Mouse (Mus musculus) stomach, embryonic 14.5 days (tissue): ENCODE data around the gene Olfr713. TPM values are rescaled to one million over a fixed set of nuclear protein-coding genes. Genes with fewer than 3 reads are reported as not detected.

ENCODE experiments used
- ATAC-seq: fragments of 200-750 bp; cut with Nextera tagmentation; 2 replicates; pipeline ENCODE4 v1.8.0; 2017; ENCODE audit warnings: low read depth, moderate TSS enrichment; ENCODE audit not compliant: insufficient number of reproducible peaks, insufficient read depth, low FRiP score
- H3K27ac ChIP-seq: fragments of 300-500 bp; sonication (generic); 2 replicates; pipeline ENCODE4 v1.5.1; 2014; ENCODE audit warnings: mild to moderate bottlenecking, low read length, moderate library complexity, mixed read lengths
- H3K27me3 ChIP-seq: fragments of 300-500 bp; sonication (generic); 2 replicates; pipeline ENCODE4 v1.6.1; 2014; ENCODE audit warnings: low read length, control low read depth, mixed read lengths; ENCODE audit not compliant: control insufficient read depth, insufficient read depth
- H3K36me3 ChIP-seq: fragments of 300-500 bp; sonication (generic); 2 replicates; pipeline ENCODE4 v1.6.1; 2014; ENCODE audit warnings: mild to moderate bottlenecking, control low read depth, low read length, moderate library complexity, mixed read lengths; ENCODE audit not compliant: control insufficient read depth, insufficient read depth
- H3K4me1 ChIP-seq: fragments of 300-500 bp; sonication (generic); 2 replicates; pipeline ENCODE4 v1.6.1; 2014; ENCODE audit warnings: low read length, control low read depth, mixed read lengths; ENCODE audit not compliant: control insufficient read depth, insufficient read depth
- H3K4me2 ChIP-seq: fragments of 300-500 bp; sonication (generic); replicated peaks from 2 replicates; pipeline ENCODE4 v1.6.1; 2014; ENCODE audit warnings: low read depth, low read length, control low read depth
- H3K4me3 ChIP-seq: fragments of 300-500 bp; sonication (generic); 2 replicates; pipeline ENCODE4 v1.5.1; 2014; ENCODE audit warnings: low read depth, low read length, control low read depth
- H3K9ac ChIP-seq: fragments of 300-500 bp; sonication (generic); replicated peaks from 2 replicates; pipeline ENCODE4 v1.6.1; 2014; ENCODE audit warnings: low read depth, mild to moderate bottlenecking, control low read depth, low read length, moderate library complexity, mixed read lengths
- H3K9me3 ChIP-seq: fragments of 300-500 bp; sonication (generic); 2 replicates; pipeline ENCODE4 v1.6.1; 2016; ENCODE audit warnings: low read depth, low read length, control low read depth; ENCODE audit not compliant: control insufficient read depth
- WGBS: fragments of 180-500 bp; shearing (Covaris S2); extraction: QIAGEN DNeasy Blood & Tissue Kit; methylation state at CpG from one replicate; pipeline ENCODE4 v1.1.7; 2014; 5-methylcytosine and 5-hydroxymethylcytosine counted together
- polyA plus RNA-seq: library from polyadenylated mRNA; unstranded; fragments of >200 nt; fragmentation: Nextera tagmentation; extraction: Ambion mirVana; gene quantifications from 2 replicates; pipeline ENCODE4 v1.2.1, GENCODE M21; 2014

Olfr713 gene
- polyA plus RNA-seq, result not detected in 2 replicates

DNA sequence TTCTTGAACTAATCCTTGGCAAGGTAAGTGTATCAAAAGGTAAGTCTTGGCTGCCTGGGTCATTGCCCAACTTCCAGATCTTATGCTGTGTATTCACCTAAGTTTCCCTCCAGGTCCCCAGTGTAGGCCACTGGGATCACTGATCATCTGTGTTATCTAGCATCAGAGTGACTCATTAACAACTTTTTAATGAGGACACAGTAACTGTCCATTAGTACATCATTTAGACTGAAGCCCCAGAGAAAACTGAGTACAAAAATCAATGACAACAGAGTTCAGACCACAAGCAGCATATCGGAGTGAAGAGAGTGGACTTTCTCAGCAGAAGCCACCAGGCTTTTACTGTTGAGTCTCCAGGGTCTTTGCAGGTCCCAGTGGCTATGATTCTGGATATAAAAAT, at the start of gene Olfr713:
Gene Olfr713 (plus strand): TSS at position 301 of the 400 bp plus-strand sequence.
- Histone ChIP-seq H3K27me3 (no peaks in the 10 kb centered on the region), H3K9ac (no peak within 1 kb of the TSS), H3K4me1 (no peaks in the 10 kb centered on the region), H3K4me2 (no peak within 1 kb of the TSS), H3K27ac (no peak within 1 kb of the TSS), H3K9me3 (no peaks in the 10 kb centered on the region), H3K4me3 (no peak within 1 kb of the TSS), H3K36me3 (no peaks in the 10 kb centered on the region)
- no peak for ATAC-seq
- WGBS, result 88% methylated on average over 1 of the region's 1 CpGs

DNA sequence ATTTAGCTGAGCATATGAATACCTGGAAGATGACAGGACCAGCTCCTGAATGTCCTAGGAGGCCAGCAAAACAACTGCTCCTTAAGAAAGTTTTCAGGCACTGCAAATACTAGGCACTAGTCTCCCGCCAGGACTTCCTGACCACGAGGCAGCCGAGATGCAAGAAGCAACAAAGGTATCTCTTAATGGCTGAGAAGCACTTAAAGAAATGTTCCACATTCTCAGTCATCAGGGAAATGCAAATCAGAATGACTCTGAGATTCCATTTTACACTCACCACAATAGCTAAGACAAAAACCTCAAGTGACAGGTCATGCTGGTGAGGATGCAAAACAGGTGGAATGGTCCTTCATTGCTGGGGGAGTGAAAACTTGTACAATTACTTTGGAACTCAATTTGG, 45.7 kb upstream of the Olfr713 start:
- ATAC-seq, result no peak
- Histone ChIP-seq H3K9ac (no peak overlapping the region), H3K4me1 (no peaks in the 10 kb centered on the region), H3K4me3 (no peak overlapping the region), H3K36me3 (no peaks in the 10 kb centered on the region), H3K9me3 (no peaks in the 10 kb centered on the region), H3K27ac (no peak overlapping the region), H3K4me2 (no peak overlapping the region), H3K27me3 (no peaks in the 10 kb centered on the region)
- 76% methylated on average over 3 of the region's 3 CpGs for WGBS

DNA sequence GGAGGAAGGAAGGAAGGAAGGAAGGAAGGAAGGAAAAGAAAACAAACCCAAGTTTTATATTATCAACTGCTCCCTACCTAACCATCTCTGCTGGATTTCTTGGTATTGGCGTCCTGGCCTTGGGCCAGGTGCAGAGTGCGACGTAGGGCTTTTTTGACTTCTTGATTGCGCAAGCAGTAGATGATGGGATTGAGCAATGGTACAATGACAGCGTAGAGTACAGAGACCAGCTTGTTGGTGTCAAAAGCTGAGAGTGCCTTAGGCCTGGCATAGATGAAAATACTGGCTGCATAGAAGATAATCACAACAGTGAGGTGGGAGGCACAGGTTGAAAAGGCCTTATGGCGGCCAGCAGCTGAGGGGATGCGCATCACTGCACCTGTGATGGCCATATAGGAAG, 30.2 kb upstream of the Olfr713 start:
- 89% methylated on average over 7 of the region's 7 CpGs for WGBS
- ATAC-seq, result no peak
- no peaks in the 10 kb centered on the region for H3K9me3 ChIP-seq
- H3K4me1 ChIP-seq, result no peaks in the 10 kb centered on the region
- H3K27ac ChIP-seq, result no peak overlapping the region
- no peak overlapping the region for H3K4me2 ChIP-seq
- H3K27me3 ChIP-seq, result no peaks in the 10 kb centered on the region
- H3K36me3 ChIP-seq, result no peaks in the 10 kb centered on the region
- no peak overlapping the region for H3K9ac ChIP-seq
- H3K4me3 ChIP-seq, result no peak overlapping the region

DNA sequence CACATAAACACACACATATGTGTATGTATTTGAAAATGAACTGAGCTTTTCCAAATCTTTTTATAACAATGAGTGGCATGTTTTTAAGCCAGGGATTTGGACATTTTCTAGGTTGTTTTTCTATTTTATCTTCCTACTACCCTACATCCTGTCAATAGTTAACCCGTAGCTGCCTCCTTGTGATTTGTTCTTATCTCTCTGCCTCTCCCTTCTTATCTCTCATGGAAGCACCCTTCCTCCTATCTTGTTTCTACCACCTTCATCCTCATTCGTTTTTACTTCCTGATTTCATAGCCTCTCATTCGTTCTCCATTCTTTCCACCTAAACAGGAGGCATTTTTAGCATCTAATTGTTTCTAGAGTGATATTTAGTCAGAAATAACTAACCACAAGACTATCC, 26.8 kb upstream of the Olfr713 start:
- Histone ChIP-seq H3K9me3 (no peaks in the 10 kb centered on the region), H3K4me2 (no peak overlapping the region), H3K27me3 (no peaks in the 10 kb centered on the region), H3K9ac (no peak overlapping the region), H3K36me3 (no peaks in the 10 kb centered on the region), H3K4me3 (no peak overlapping the region), H3K4me1 (no peaks in the 10 kb centered on the region), H3K27ac (no peak overlapping the region)
- ATAC-seq, result no peak
- WGBS, result 47% methylated on average over 3 of the region's 3 CpGs

DNA sequence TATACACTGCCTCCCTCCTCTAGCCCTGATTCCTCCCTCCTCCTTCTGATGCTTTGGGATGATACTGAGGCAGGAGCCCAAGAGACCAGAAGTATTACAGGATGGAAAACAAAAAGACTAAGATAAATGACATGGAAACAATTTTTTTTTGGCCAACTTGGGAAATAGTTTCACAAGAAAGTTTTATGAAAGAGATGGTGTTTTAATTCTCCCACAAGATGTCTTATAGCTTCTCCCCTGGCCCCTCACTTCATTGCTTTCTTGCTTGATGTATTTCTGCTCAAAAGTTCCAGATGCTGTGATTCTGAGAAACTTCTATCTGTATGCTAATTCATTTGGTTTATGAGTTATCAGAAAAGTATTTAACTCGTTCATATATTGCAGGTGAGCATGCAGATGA, 25.0 kb upstream of the Olfr713 start, which contains the start of gene Olfr2:
Gene Olfr2 (minus strand): TSS at position 101 of the 400 bp plus-strand sequence.
- Histone ChIP-seq H3K4me2 (no peak within 1 kb of the TSS), H3K36me3 (no peaks in the 10 kb centered on the region), H3K9me3 (no peaks in the 10 kb centered on the region), H3K9ac (no peak within 1 kb of the TSS), H3K4me3 (no peak within 1 kb of the TSS), H3K4me1 (no peaks in the 10 kb centered on the region), H3K27me3 (no peaks in the 10 kb centered on the region), H3K27ac (no peak within 1 kb of the TSS)
- 40% methylated on average over 1 of the region's 1 CpGs for WGBS
- ATAC-seq, result no peak

DNA sequence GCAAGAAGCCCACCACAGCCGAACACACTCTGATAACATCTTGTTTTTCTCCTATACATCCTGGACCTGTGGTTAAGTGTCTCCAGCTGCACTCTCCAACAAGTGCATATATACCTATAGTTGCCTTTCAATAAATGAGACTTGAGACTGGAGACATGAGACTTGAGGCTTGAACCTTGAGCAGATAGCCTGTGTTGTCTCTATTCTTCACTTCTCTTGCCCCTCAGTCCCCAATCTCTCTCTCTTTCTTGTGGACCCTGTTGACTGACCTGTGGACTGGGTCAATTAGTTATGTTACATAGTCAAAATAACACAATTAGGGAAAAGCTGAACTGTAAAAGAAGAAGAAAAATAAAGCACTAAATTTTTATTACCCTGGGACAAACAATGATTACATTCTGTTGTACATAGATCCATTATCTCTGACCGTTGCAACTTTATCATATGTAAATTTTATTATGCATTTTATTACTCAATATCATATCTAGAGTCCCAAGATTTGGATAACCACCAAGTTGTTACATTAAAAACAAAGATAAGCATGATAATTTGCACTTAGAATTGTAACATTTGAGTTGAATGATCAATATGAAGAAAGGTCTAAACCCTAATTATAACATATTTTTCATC, 9.1 kb downstream of the Olfr713 start:
- 79% methylated on average over 2 of the region's 2 CpGs for WGBS
- no peak overlapping the region for H3K4me3 ChIP-seq
- no peak overlapping the region for H3K4me2 ChIP-seq
- no peaks in the 10 kb centered on the region for H3K36me3 ChIP-seq
- no peak for ATAC-seq
- no peak overlapping the region for H3K9ac ChIP-seq
- no peaks in the 10 kb centered on the region for H3K4me1 ChIP-seq
- no peak overlapping the region for H3K27ac ChIP-seq
- H3K27me3 ChIP-seq, result no peaks in the 10 kb centered on the region
- H3K9me3 ChIP-seq, result no peaks in the 10 kb centered on the region

DNA sequence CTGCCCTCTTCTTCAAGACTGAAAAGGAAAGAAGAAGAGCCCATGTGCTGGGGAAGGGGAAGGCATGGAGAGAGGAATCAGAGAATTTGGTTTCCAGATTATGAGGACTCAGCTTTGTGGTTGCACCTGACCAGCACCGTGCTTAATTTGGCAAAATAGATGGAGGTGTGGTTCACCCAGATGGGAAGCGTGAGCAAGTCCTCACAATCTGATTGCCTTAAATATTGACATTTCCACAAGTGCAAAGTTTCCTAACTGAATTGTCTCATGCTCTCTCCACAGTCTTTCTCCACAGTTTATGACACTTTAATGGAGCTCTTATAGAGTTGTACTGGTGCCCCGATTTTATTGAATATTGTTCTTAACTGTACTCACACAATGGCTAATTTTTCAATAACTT, 12.2 kb downstream of the Olfr713 start:
- no peaks in the 10 kb centered on the region for H3K4me1 ChIP-seq
- H3K27me3 ChIP-seq, result no peaks in the 10 kb centered on the region
- no peaks in the 10 kb centered on the region for H3K9me3 ChIP-seq
- no peak overlapping the region for H3K4me3 ChIP-seq
- H3K36me3 ChIP-seq, result no peaks in the 10 kb centered on the region
- 88% methylated on average over 3 of the region's 3 CpGs for WGBS
- no peak overlapping the region for H3K4me2 ChIP-seq
- no peak for ATAC-seq
- H3K9ac ChIP-seq, result no peak overlapping the region
- no peak overlapping the region for H3K27ac ChIP-seq

DNA sequence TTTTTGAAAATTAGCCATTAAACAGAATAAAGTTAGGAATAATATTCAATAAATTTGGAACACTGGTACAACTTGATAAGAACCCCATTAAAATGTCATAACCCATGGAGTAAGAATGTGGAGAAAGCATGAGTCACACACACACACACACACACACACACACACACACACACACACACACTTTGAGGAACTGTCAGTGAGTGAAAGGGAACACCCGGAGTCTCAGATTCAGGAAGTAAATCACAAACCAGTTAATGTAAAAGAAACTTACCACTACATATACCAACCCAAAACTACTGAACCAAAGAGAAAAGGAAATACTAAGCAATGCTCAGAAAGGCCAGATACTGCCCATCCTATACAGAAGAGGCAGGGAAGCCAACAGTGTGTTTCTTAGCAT, 13.4 kb downstream of the Olfr713 start:
- WGBS, result 50% methylated on average over 1 of the region's 1 CpGs

DNA sequence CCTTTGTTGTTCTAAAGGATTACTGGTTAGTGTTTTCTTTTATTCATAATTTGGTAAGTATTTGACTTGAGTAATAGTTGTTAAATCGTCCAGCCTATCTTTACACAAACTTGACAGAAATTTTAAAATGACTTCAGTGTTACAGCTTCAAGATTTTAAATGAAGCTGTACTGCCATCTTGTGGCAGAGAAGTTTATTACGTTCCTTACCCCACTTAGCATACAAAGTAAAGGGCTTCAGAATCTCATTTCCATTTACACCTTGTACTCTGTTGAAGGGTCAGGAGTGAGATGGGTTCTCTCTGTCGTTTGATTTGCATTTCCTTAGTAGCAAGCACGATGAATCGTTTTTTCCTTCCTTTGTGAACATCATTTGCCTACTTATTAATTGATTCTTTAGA, 14.9 kb downstream of the Olfr713 start:
- Histone ChIP-seq H3K4me2 (no peak overlapping the region), H3K4me1 (no peaks in the 10 kb centered on the region), H3K36me3 (no peaks in the 10 kb centered on the region), H3K27me3 (no peaks in the 10 kb centered on the region), H3K27ac (no peak overlapping the region), H3K4me3 (no peak overlapping the region), H3K9me3 (no peaks in the 10 kb centered on the region), H3K9ac (no peak overlapping the region)
- 4% methylated on average over 5 of the region's 5 CpGs for WGBS
- no peak; the same call in 1 of the 2 replicates for ATAC-seq

More for the DNA sequence above, 13.4 kb downstream of the Olfr713 start:
- Histone ChIP-seq H3K27ac (no peak overlapping the region), H3K9ac (no peak overlapping the region), H3K36me3 (no peaks in the 10 kb centered on the region), H3K27me3 (no peaks in the 10 kb centered on the region), H3K4me1 (no peaks in the 10 kb centered on the region), H3K9me3 (no peaks in the 10 kb centered on the region), H3K4me3 (no peak overlapping the region), H3K4me2 (no peak overlapping the region)
- ATAC-seq, result no peak
